Mouse (Mus musculus) kidney, adult 2 months (tissue): ENCODE data around the gene Txndc2.

ENCODE experiments used
- CTCF ChIP-seq: fragments of 200-500 bp; conservative IDR thresholded peaks from 2 replicates; pipeline ENCODE4 v1.5.1; 2011; ENCODE audit warnings: low read depth, mild to moderate bottlenecking, control low read depth, low read length, moderate library complexity, mixed read lengths; ENCODE audit not compliant: insufficient read depth, insufficient read length
- POLR2A ChIP-seq: fragments of 200-500 bp; IDR thresholded peaks from one replicate; pipeline ENCODE4 v1.6.1; 2011; ENCODE audit warnings: low read depth, low read length, control low read depth

DNA sequence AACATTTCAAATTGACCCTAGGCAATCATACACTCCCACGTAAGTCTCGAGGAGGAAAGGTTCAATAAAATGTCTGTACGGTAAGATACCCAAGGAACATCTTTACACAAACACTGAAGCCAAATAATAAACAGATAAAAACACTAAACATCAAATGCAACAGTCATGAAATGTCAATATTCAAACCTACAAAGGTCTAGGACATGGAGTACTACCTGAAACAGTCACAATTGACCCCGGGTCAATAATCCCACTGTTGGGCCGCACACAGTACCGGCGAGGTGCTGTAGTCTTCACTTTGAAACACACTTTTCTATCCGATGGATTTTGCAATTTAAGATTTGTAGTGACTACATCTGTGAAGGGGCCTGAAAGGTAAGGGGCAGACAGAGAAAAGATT lies 47.3 kb downstream of the Txndc2 start:
- no peak for TF ChIP-seq CTCF
- TF ChIP-seq POLR2A, result no peak
